Mouse (Mus musculus) thymus, adult 2 months (tissue): ENCODE measurements at regions not wholly inside any gene's neighbourhood (a gene's known extent, or its start where the extent isn't known, plus 50 kb on each side); places are given as distances from the start of the nearest gene placed in this dataset.

Experiments
- CTCF ChIP-seq: fragments of 200-500 bp; IDR thresholded peaks from 2 replicates; pipeline ENCODE4 v1.5.1; 2012; ENCODE audit warnings: mild to moderate bottlenecking, control low read depth, low read length, moderate library complexity, borderline replicate concordance; ENCODE audit not compliant: control insufficient read depth, poor library complexity, insufficient read depth; ENCODE audit errors: extremely low read depth
- POLR2A ChIP-seq: fragments of 200-500 bp; IDR thresholded peaks from 2 replicates; pipeline ENCODE4 v1.6.1; 2012; ENCODE audit warnings: mild to moderate bottlenecking, low read length, control low read depth, moderate library complexity; ENCODE audit not compliant: control insufficient read depth, poor library complexity, insufficient read depth; ENCODE audit errors: extremely low read depth

DNA sequence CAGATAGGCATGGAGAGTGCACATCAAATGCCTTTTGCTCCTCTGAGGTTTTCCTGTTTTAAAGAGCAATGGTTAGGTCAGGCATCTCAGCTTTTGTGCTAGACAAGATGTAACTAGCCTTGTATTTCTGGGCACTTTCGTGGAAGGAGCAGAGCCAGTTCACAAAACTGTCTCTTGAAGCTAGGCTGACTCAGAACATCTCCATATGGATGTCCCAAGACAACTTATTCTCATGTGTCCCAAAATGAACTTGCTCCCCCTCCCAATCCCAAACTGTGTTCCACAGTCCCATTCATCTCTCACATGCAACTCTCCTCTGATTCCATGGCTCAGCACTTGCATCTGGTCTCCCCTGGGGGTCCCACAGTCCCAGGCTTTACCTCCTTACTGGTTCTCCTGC is 135.5 kb downstream of the Snx18 start:
- no peak for TF ChIP-seq CTCF
- no peak for TF ChIP-seq POLR2A
